ENCODE assay signal across 31 mouse cellular contexts in the genomic region with DNA sequence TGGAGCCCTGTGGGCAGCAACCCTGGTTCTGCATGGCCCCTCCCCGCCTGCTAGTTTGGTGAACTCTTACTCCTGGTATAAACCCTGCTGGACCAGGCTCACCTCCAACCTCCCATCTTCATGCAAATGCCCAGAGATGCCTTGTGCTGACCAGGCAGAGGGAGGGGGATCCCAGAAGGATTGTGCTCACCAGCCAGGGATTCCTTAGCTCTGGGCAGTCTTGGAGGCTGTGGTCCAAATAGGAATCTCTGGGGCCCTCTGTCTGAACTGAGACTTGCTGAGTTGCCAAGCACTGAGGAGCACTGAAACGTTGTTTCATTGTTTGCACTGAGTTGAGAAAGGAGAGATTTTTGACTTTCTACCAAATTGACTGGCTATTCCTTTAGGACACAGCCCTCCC. TPM values are rescaled to one million over a fixed set of nuclear protein-coding genes. Genes with fewer than 3 reads are reported as not detected.
DNase-seq lines count a peak whose midpoint lies in the region; ATAC-seq and TF ChIP-seq lines count a peak whose summit lies in the region.
"Had no signal": no experiment of that assay in that cellular context is flagged by ENCODE, and none has a peak within 500 bp of the region (broad histone marks: within the 10 kb centered on the region; RNA-seq: fewer than 3 reads in every experiment).

No protein-coding gene starts in this region.

- TF ChIP-seq POLR2A in testis, adult 2 months (IDR thresholded peaks at IDR 0.05; ENCODE audit: control insufficient read depth, low read depth, low read length), result no peak

- 32% methylated on average over 2 of the region's 2 CpGs for WGBS in hindbrain, embryonic 10.5 days
- WGBS in hindbrain, embryonic 11.5 days, result 46% methylated on average over 2 of the region's 2 CpGs

- H3K4me2 ChIP-seq in hindbrain, embryonic 11.5 days (replicated peaks; ENCODE audit: low read depth, low read length), result no peak overlapping the region
- H3K4me2 ChIP-seq: forebrain, embryonic 13.5 days; heart, embryonic 12.5 days; limb, embryonic 15.5 days; liver, embryonic 13.5 days; neural tube, embryonic 15.5 days; stomach, embryonic 15.5 days had no signal

- no peaks in the 10 kb centered on the region for H3K36me3 ChIP-seq in hindbrain, embryonic 10.5 days
- no peaks in the 10 kb centered on the region for H3K36me3 ChIP-seq in hindbrain, embryonic 11.5 days (ENCODE audit: control insufficient read depth, insufficient read depth, low read length)
- H3K36me3 ChIP-seq in testis, adult 2 months (ENCODE audit: control insufficient read depth, insufficient read depth, low read length), result no peaks in the 10 kb centered on the region
- H3K36me3 ChIP-seq: heart, embryonic 12.5 days; limb, embryonic 10.5 days; limb, embryonic 15.5 days; liver, embryonic 13.5 days; neural tube, embryonic 15.5 days; stomach, embryonic 15.5 days had no signal

- H3K27me3 ChIP-seq in hindbrain, embryonic 10.5 days (ENCODE audit: insufficient read depth, poor library complexity, severe bottlenecking), result no peaks in the 10 kb centered on the region
- no peaks in the 10 kb centered on the region for H3K27me3 ChIP-seq in hindbrain, embryonic 11.5 days (ENCODE audit: control insufficient read depth, insufficient read depth, low read length)
- H3K27me3 ChIP-seq in testis, adult 2 months (ENCODE audit: control insufficient read depth, insufficient read depth, low read length), result no peaks in the 10 kb centered on the region
- H3K27me3 ChIP-seq: forebrain, embryonic 13.5 days; heart, embryonic 12.5 days; limb, embryonic 15.5 days; liver, embryonic 13.5 days; neural tube, embryonic 15.5 days; stomach, embryonic 15.5 days had no signal

- peak overlapping the region; percentile 23; the same call in 1 of the 2 replicates for H3K27ac ChIP-seq in hindbrain, embryonic 10.5 days
- no peak overlapping the region for H3K27ac ChIP-seq in hindbrain, embryonic 11.5 days (ENCODE audit: low read depth, low read length)
- no peak overlapping the region for H3K27ac ChIP-seq in testis, adult 2 months (ENCODE audit: control insufficient read depth, insufficient read depth, low read depth, low read length)
- H3K27ac ChIP-seq: forebrain, embryonic 13.5 days; heart, adult 2 months; kidney, postnatal 0 days; limb, embryonic 10.5 days; limb, embryonic 15.5 days; liver, embryonic 13.5 days; neural tube, embryonic 15.5 days; stomach, embryonic 15.5 days had no signal

- no peaks in the 10 kb centered on the region for H3K9me3 ChIP-seq in hindbrain, embryonic 10.5 days
- no peaks in the 10 kb centered on the region for H3K9me3 ChIP-seq in hindbrain, embryonic 11.5 days (ENCODE audit: control insufficient read depth, low read length)
- H3K9me3 ChIP-seq: forebrain, embryonic 13.5 days; limb, embryonic 10.5 days; limb, embryonic 15.5 days; liver, embryonic 13.5 days; neural tube, embryonic 15.5 days; stomach, embryonic 15.5 days had no signal

- no peak for ATAC-seq in hindbrain, embryonic 11.5 days (ENCODE audit: low FRiP score)
- ATAC-seq: forebrain, embryonic 13.5 days had no signal

- no peak for TF ChIP-seq CTCF in testis, adult 2 months (IDR thresholded peaks at IDR 0.05; ENCODE audit: control insufficient read depth, insufficient read depth, insufficient replicate concordance, low read depth, low read length)

- no peak overlapping the region for H3K9ac ChIP-seq in hindbrain, embryonic 11.5 days (ENCODE audit: low read depth, low read length)
- H3K9ac ChIP-seq: forebrain, embryonic 13.5 days; heart, embryonic 12.5 days; limb, embryonic 15.5 days; liver, embryonic 13.5 days; neural tube, embryonic 15.5 days; stomach, embryonic 15.5 days had no signal

- no peak for DNase-seq in hindbrain, embryonic 10.5 days (ENCODE audit: low spot score)
- DNase-seq in hindbrain, embryonic 11.5 days (ENCODE audit: low spot score), result no peak
- DNase-seq in left cerebral cortex, postnatal 4 days, result peak; percentile 21
- DNase-seq in left cerebral cortex, postnatal 25 days (ENCODE audit: low spot score in 2 of 2), result no peak
- no peak for DNase-seq in testis, postnatal 10 days (ENCODE audit: low spot score)
- DNase-seq in frontal cortex, postnatal 10 days (ENCODE audit: low spot score in 2 of 2), result no peak
- DNase-seq: adrenal gland, adult 8-10 months; B cell, adult 2 months; cerebellum, adult 18-20 months; heart, adult 2 months; heart, postnatal 4 days; kidney, adult 8-10 months; kidney, postnatal 4 days; liver, embryonic 13.5 days; lung, adult 18-20 months; lung, postnatal 14 days; right cerebral cortex, postnatal 25 days; thymus, adult 18-20 months; thymus, postnatal 25 days had no signal

- H3K4me3 ChIP-seq in hindbrain, embryonic 10.5 days, result no peak overlapping the region
- H3K4me3 ChIP-seq in hindbrain, embryonic 11.5 days (ENCODE audit: low read depth, low read length), result no peak overlapping the region
- peak overlapping the region; percentile 70 for H3K4me3 ChIP-seq in testis, adult 2 months (ENCODE audit: control insufficient read depth, low read depth, low read length)
- H3K4me3 ChIP-seq: forebrain, embryonic 13.5 days; heart, adult 2 months; heart, embryonic 12.5 days; limb, embryonic 10.5 days; limb, embryonic 15.5 days; liver, embryonic 13.5 days; neural tube, embryonic 15.5 days; stomach, embryonic 15.5 days had no signal

- H3K4me1 ChIP-seq in hindbrain, embryonic 10.5 days (replicated peaks), result peaks cover 7% of the 10 kb centered on the region
- H3K4me1 ChIP-seq in hindbrain, embryonic 11.5 days (replicated peaks; ENCODE audit: control insufficient read depth, insufficient read depth, low read length), result 0 out of 2 replicates have a peak, but pooled peaks cover 2% of the 10 kb centered on the region
- H3K4me1 ChIP-seq in testis, adult 2 months (ENCODE audit: control insufficient read depth, insufficient read depth, low read length), result peaks cover 3% of the 10 kb centered on the region; the same call in 1 of the 2 replicates
- H3K4me1 ChIP-seq: forebrain, embryonic 13.5 days; heart, embryonic 12.5 days; limb, embryonic 15.5 days; liver, embryonic 13.5 days; neural tube, embryonic 15.5 days; stomach, embryonic 15.5 days had no signal

- intact Hi-C loops in left cerebral cortex, postnatal 4 days (cut with DNase I), result no loop called here
- intact Hi-C loops in left cerebral cortex, postnatal 25 days (cut with DNase I), result no loop called here

RNA-seq across cellular contexts. Expression of gene Umodl1, which starts 8.4 kb away (rescaled TPM):
- 0.08 and 0.20 TPM in 2 replicates for polyA plus RNA-seq in hindbrain, embryonic 10.5 days (2016; fragmentation: Nextera tagmentation; extraction: Ambion mirVana)
- polyA plus RNA-seq in hindbrain, embryonic 11.5 days (2014; fragmentation: Nextera tagmentation; extraction: Ambion mirVana), result 0.07 TPM in 1 of 2 replicates, not detected in the other
- under 1 TPM in 1 of 2 experiments, not detected in 1; 0.14 TPM for total RNA-seq in left cerebral cortex, postnatal 4 days (2021)
- under 1 TPM; 0.11 to 0.25 TPM for total RNA-seq in left cerebral cortex, postnatal 25 days (2021)
- polyA plus RNA-seq in testis, adult 2 months (2012; rRNA removed), result 8.0 and 10.7 TPM in 2 replicates
- total RNA-seq: gastrocnemius, adult 18-20 months; heart, adult 2 months; heart, postnatal 4 days had no signal
- polyA plus RNA-seq: activated CD4-positive, CD25-positive, alpha-beta regulatory T cell, adult 4 months; forebrain, embryonic 13.5 days; heart, adult 2 months; heart, embryonic 12.5 days; heart, postnatal 0 days; intestine, embryonic 14.5 days; limb, embryonic 15.5 days; stomach, embryonic 15.5 days had no signal
